Mouse (Mus musculus) 3134 (cell line): ENCODE measurements around the gene Pga5.
A peak's percentile ranks its signal among the peaks of the same experiment; 100 is the strongest.

Source experiments
- DNase-seq: peaks from one replicate; pipeline ENCODE4 v3.0.0-alpha.2; 2011; ENCODE audit warnings: low spot score; ENCODE audit not compliant: insufficient read length; ENCODE audit errors: extremely low read depth

Pga5 gene

GRCm38 (mm10) chr19:10707087-10707875 is 29.4 kb upstream of the Pga5 start:
- no peak for DNase-seq

GRCm38 (mm10) chr19:10703470-10703869 is 25.6 kb upstream of the Pga5 start:
- no peak for DNase-seq

GRCm38 (mm10) chr19:10702125-10702524 is 24.3 kb upstream of the Pga5 start:
- DNase-seq, result no peak

- no peak for DNase-seq
These were observed 23.3 kb upstream of the Pga5 start for GRCm38 (mm10) chr19:10701013-10701726.

- no peak for DNase-seq
These were observed 22.0 kb upstream of the Pga5 start for GRCm38 (mm10) chr19:10699851-10700250.

- DNase-seq, result no peak
These were observed 20.5 kb upstream of the Pga5 start for GRCm38 (mm10) chr19:10698131-10698991.

- no peak for DNase-seq
These were observed 17.9 kb upstream of the Pga5 start for GRCm38 (mm10) chr19:10695801-10696200.

GRCm38 (mm10) chr19:10693926-10694682 is 16.2 kb upstream of the Pga5 start:
- DNase-seq, result no peak

GRCm38 (mm10) chr19:10692361-10692760 is 14.5 kb upstream of the Pga5 start:
- DNase-seq, result no peak

GRCm38 (mm10) chr19:10691660-10692059 is 13.8 kb upstream of the Pga5 start:
- no peak for DNase-seq

GRCm38 (mm10) chr19:10691121-10691520 is 13.2 kb upstream of the Pga5 start:
- DNase-seq, result no peak

GRCm38 (mm10) chr19:10690336-10690735 is 12.5 kb upstream of the Pga5 start:
- DNase-seq, result no peak

- no peak for DNase-seq
These were observed 11.7 kb upstream of the Pga5 start for GRCm38 (mm10) chr19:10689470-10690166.

- DNase-seq, result peak; percentile 97
These were observed 10.9 kb upstream of the Pga5 start, which contains the start of gene Vps37c for GRCm38 (mm10) chr19:10688537-10689352. Gene Vps37c, plus strand, starts transcription at chr19:10688735.

- DNase-seq, result no peak
These were observed 7.9 kb upstream of the Pga5 start for GRCm38 (mm10) chr19:10685727-10686126.

- DNase-seq, result no peak
These were observed 7.2 kb upstream of the Pga5 start for GRCm38 (mm10) chr19:10685081-10685480.

- DNase-seq, result no peak
These were observed 3.7 kb upstream of the Pga5 start for GRCm38 (mm10) chr19:10681571-10681970.

GRCm38 (mm10) chr19:10678772-10679067 is 849 bp upstream of the Pga5 start:
- no peak for DNase-seq

- no peak for DNase-seq
These were observed 1.2 kb downstream of the Pga5 start for GRCm38 (mm10) chr19:10676656-10677055.
